Mouse (Mus musculus): ENCODE data around the gene Eef1akmt1. TPM values are rescaled to one million over a fixed set of nuclear protein-coding genes. Genes with fewer than 3 reads are reported as not detected.

Gene Eef1akmt1
- polyA plus RNA-seq, 1 experiment from 2014 or later: 59.5 TPM

DNA sequence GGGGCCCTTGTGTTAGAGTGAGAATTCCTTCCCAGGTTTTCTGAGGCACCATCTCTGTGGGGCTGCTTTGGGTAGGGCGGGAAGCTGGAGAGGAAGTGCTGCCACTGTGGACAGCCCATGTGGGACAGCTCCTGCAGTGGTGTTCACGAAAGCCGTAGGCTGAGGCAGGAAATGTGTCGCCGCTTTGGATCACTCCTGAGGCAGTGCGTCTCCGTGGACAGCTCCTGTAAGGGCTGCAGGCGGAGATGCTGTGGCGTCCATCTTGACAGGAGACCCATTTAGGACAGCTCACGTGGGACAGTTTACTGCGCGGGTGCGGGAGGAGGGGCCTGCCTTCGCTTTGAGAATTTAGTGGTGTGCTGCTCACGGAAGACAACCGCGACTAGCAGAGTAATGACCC lies 25.9 kb downstream of the Eef1akmt1 start:
- H3K9me3 ChIP-seq (ENCODE audit: control insufficient read depth, low read length): no peaks in the 10 kb centered on the region
- no peak overlapping the region for H3K4me2 ChIP-seq (replicated peaks; ENCODE audit: low read depth)
- WGBS: 88% methylated on average over 17 of the region's 17 CpGs
- H3K4me3 ChIP-seq (ENCODE audit: low read depth, low read length): no peak overlapping the region
- no peaks in the 10 kb centered on the region for H3K4me1 ChIP-seq (replicated peaks; ENCODE audit: control insufficient read depth, insufficient read depth)
- H3K27ac ChIP-seq (replicated peaks): no peak overlapping the region
- DNase-seq (ENCODE audit: low spot score) (no peak), ATAC-seq (ENCODE audit: low FRiP score, low TSS enrichment) (no peak)
- TF ChIP-seq CTCF (IDR thresholded peaks at IDR 0.05; ENCODE audit: low read depth): no peak
- no peak for TF ChIP-seq EP300 (optimal IDR thresholded peaks at IDR 0.05)
- no peak overlapping the region for H3K9ac ChIP-seq (ENCODE audit: low read length)
- no peaks in the 10 kb centered on the region for H3K27me3 ChIP-seq (ENCODE audit: control insufficient read depth, insufficient read depth, low read length)
- no peaks in the 10 kb centered on the region for H3K36me3 ChIP-seq (ENCODE audit: control insufficient read depth, insufficient read depth, low read length)

GRCm38 (mm10) chr14:57543420-57544039 lies 27.9 kb downstream of the Eef1akmt1 start:
- 92% methylated on average over 13 of the region's 13 CpGs for WGBS
- H3K4me2 ChIP-seq (replicated peaks; ENCODE audit: low read depth): no peak overlapping the region
- no peaks in the 10 kb centered on the region for H3K36me3 ChIP-seq (ENCODE audit: control insufficient read depth, insufficient read depth, low read length)
- H3K27ac ChIP-seq (replicated peaks): no peak overlapping the region
- no peaks in the 10 kb centered on the region for H3K9me3 ChIP-seq (ENCODE audit: control insufficient read depth, low read length)
- ATAC-seq (ENCODE audit: low FRiP score, low TSS enrichment): no peak
- no peak for DNase-seq (ENCODE audit: low spot score)
- no peaks in the 10 kb centered on the region for H3K27me3 ChIP-seq (ENCODE audit: control insufficient read depth, insufficient read depth, low read length)
- H3K4me3 ChIP-seq (ENCODE audit: low read depth, low read length): no peak overlapping the region
- TF ChIP-seq CTCF (IDR thresholded peaks at IDR 0.05; ENCODE audit: low read depth) (no peak), EP300 (optimal IDR thresholded peaks at IDR 0.05) (no peak)
- no peaks in the 10 kb centered on the region for H3K4me1 ChIP-seq (replicated peaks; ENCODE audit: control insufficient read depth, insufficient read depth)
- H3K9ac ChIP-seq (ENCODE audit: low read length): no peak overlapping the region

GRCm38 (mm10) chr14:57542231-57542630 lies 29.2 kb downstream of the Eef1akmt1 start:
- H3K9ac ChIP-seq (ENCODE audit: low read length): no peak overlapping the region
- peaks cover 2% of the 10 kb centered on the region; the same call in 1 of the 2 replicates for H3K4me1 ChIP-seq (replicated peaks; ENCODE audit: control insufficient read depth, insufficient read depth)
- H3K27me3 ChIP-seq (ENCODE audit: control insufficient read depth, insufficient read depth, low read length): no peaks in the 10 kb centered on the region
- ATAC-seq (ENCODE audit: low FRiP score, low TSS enrichment) (no peak), DNase-seq (ENCODE audit: low spot score) (no peak)
- no peaks in the 10 kb centered on the region for H3K36me3 ChIP-seq (ENCODE audit: control insufficient read depth, insufficient read depth, low read length)
- no peaks in the 10 kb centered on the region for H3K9me3 ChIP-seq (ENCODE audit: control insufficient read depth, low read length)
- no peak overlapping the region for H3K27ac ChIP-seq (replicated peaks)
- H3K4me2 ChIP-seq (replicated peaks; ENCODE audit: low read depth): no peak overlapping the region; the same call in 1 of the 2 replicates
- no peak overlapping the region for H3K4me3 ChIP-seq (ENCODE audit: low read depth, low read length)
- TF ChIP-seq CTCF (IDR thresholded peaks at IDR 0.05; ENCODE audit: low read depth): no peak
- no peak for TF ChIP-seq EP300 (optimal IDR thresholded peaks at IDR 0.05)
- WGBS: 74% methylated on average over 34 of the region's 34 CpGs

- H3K9me3 ChIP-seq (ENCODE audit: control insufficient read depth, low read length): no peaks in the 10 kb centered on the region
- ATAC-seq (ENCODE audit: low FRiP score, low TSS enrichment) (no peak), DNase-seq (ENCODE audit: low spot score) (no peak)
- no peak overlapping the region for H3K9ac ChIP-seq (ENCODE audit: low read length)
- no peaks in the 10 kb centered on the region for H3K27me3 ChIP-seq (ENCODE audit: control insufficient read depth, insufficient read depth, low read length)
- no peak overlapping the region for H3K27ac ChIP-seq (replicated peaks)
- H3K36me3 ChIP-seq (ENCODE audit: control insufficient read depth, insufficient read depth, low read length): no peaks in the 10 kb centered on the region
- no peak overlapping the region for H3K4me3 ChIP-seq (ENCODE audit: low read depth, low read length)
- peaks cover 2% of the 10 kb centered on the region; the same call in 1 of the 2 replicates for H3K4me1 ChIP-seq (replicated peaks; ENCODE audit: control insufficient read depth, insufficient read depth)
- 0 out of 2 replicates have a peak, but pooled peaks have one; percentile 1 for TF ChIP-seq CTCF (IDR thresholded peaks at IDR 0.05; ENCODE audit: low read depth)
- TF ChIP-seq EP300 (optimal IDR thresholded peaks at IDR 0.05): no peak
- no peak overlapping the region for H3K4me2 ChIP-seq (replicated peaks; ENCODE audit: low read depth)
- WGBS: 63% methylated on average over 11 of the region's 11 CpGs
Measured at GRCm38 (mm10) chr14:57540683-57541082, 30.7 kb downstream of the Eef1akmt1 start.

- no peak for DNase-seq (ENCODE audit: low spot score)
- Histone ChIP-seq H3K36me3 (ENCODE audit: control insufficient read depth, insufficient read depth, low read length) (no peaks in the 10 kb centered on the region), H3K4me1 (replicated peaks; ENCODE audit: control insufficient read depth, insufficient read depth) (peaks cover 8% of the 10 kb centered on the region), H3K27ac (replicated peaks) (peak overlapping the region; percentile 71), H3K27me3 (ENCODE audit: control insufficient read depth, insufficient read depth, low read length) (no peaks in the 10 kb centered on the region), H3K9me3 (ENCODE audit: control insufficient read depth, low read length) (no peaks in the 10 kb centered on the region), H3K9ac (ENCODE audit: low read length) (no peak overlapping the region; the same call in 1 of the 2 replicates), H3K4me2 (replicated peaks; ENCODE audit: low read depth) (0 out of 2 replicates have a peak overlapping the region, but pooled peaks have one; percentile 1), H3K4me3 (ENCODE audit: low read depth, low read length) (no peak overlapping the region)
- WGBS: 25% methylated on average over 16 of the region's 16 CpGs
- TF ChIP-seq CTCF (IDR thresholded peaks at IDR 0.05; ENCODE audit: low read depth) (no peak), EP300 (optimal IDR thresholded peaks at IDR 0.05) (no peak)
- 0 out of 2 replicates have a peak, but pooled peaks have one; percentile 14 for ATAC-seq (ENCODE audit: low FRiP score, low TSS enrichment)
Measured at GRCm38 (mm10) chr14:57537261-57538015, 34.0 kb downstream of the Eef1akmt1 start.

- no peak overlapping the region for H3K4me2 ChIP-seq (replicated peaks; ENCODE audit: low read depth)
- TF ChIP-seq CTCF (IDR thresholded peaks at IDR 0.05; ENCODE audit: low read depth): no peak
- no peak for TF ChIP-seq EP300 (optimal IDR thresholded peaks at IDR 0.05)
- H3K9me3 ChIP-seq (ENCODE audit: control insufficient read depth, low read length): no peaks in the 10 kb centered on the region
- ATAC-seq (ENCODE audit: low FRiP score, low TSS enrichment) (no peak), DNase-seq (ENCODE audit: low spot score) (no peak)
- H3K4me3 ChIP-seq (ENCODE audit: low read depth, low read length): no peak overlapping the region
- H3K27ac ChIP-seq (replicated peaks): peak overlapping the region; percentile 71
- peaks cover 8% of the 10 kb centered on the region for H3K4me1 ChIP-seq (replicated peaks; ENCODE audit: control insufficient read depth, insufficient read depth)
- H3K9ac ChIP-seq (ENCODE audit: low read length): no peak overlapping the region
- no peaks in the 10 kb centered on the region for H3K36me3 ChIP-seq (ENCODE audit: control insufficient read depth, insufficient read depth, low read length)
- no peaks in the 10 kb centered on the region for H3K27me3 ChIP-seq (ENCODE audit: control insufficient read depth, insufficient read depth, low read length)
- WGBS: 54% methylated on average over 9 of the region's 9 CpGs
Measured at GRCm38 (mm10) chr14:57536820-57537219, 34.6 kb downstream of the Eef1akmt1 start.

Measured in stomach, postnatal 0 days (tissue).